Mouse (Mus musculus): ENCODE measurements around the gene Acsbg2.

- no peak for TF ChIP-seq CTCF (IDR thresholded peaks at IDR 0.05; ENCODE audit: low read depth, low read length)
- TF ChIP-seq TAL1 (conservative IDR thresholded peaks at IDR 0.05; ENCODE audit: low read depth, low read length): no peak
- TF ChIP-seq POLR2AphosphoS5 (IDR thresholded peaks at IDR 0.05; ENCODE audit: insufficient replicate concordance, low read depth, low read length): no peak
Measured at GRCm38 (mm10) chr17:56884809-56885208, 10.6 kb upstream of the Acsbg2 start.

Data from G1E (cell line).